Mouse (Mus musculus) retina, adult 2 months (tissue): Measurements from ENCODE around the gene Rala.
"Not testable (repeated sequence)": the region's sequence is repeated elsewhere in the genome, so short reads cannot be mapped to it uniquely, and the experiment has no call there.

ENCODE experiments used
- DNase-seq: peaks from one replicate; pipeline ENCODE4 v3.0.0-alpha.2; 2012; ENCODE audit warnings: low read depth, low spot score

Gene Rala

GRCm38 (mm10) chr13:17944078-17944917 is at the start of gene Rala:
TSS of gene Rala (minus strand) at chr13:17944239.
- peak; percentile 73 for DNase-seq

GRCm38 (mm10) chr13:17993515-17993847 is 49.4 kb upstream of the Rala start:
- no peak for DNase-seq

- DNase-seq = peak; percentile 88
These were observed 48.9 kb upstream of the Rala start, which contains the start of gene Yae1d1 for GRCm38 (mm10) chr13:17992697-17993514. TSS of gene Yae1d1 (minus strand) at chr13:17993349.

- DNase-seq = no peak
These were observed 48.0 kb upstream of the Rala start for GRCm38 (mm10) chr13:17992009-17992408.

GRCm38 (mm10) chr13:17983194-17983593 is 39.2 kb upstream of the Rala start:
- DNase-seq = peak; percentile 58

- DNase-seq = no peak
These were observed 38.6 kb upstream of the Rala start for GRCm38 (mm10) chr13:17982634-17983033.

- DNase-seq = no peak
These were observed 33.1 kb upstream of the Rala start for GRCm38 (mm10) chr13:17976854-17977739.

GRCm38 (mm10) chr13:17975891-17976290 is 31.9 kb upstream of the Rala start:
- DNase-seq = no peak

- DNase-seq = no peak
These were observed 31.4 kb upstream of the Rala start for GRCm38 (mm10) chr13:17975457-17975856.

GRCm38 (mm10) chr13:17974734-17975133 is 30.7 kb upstream of the Rala start:
- DNase-seq = no peak

GRCm38 (mm10) chr13:17960613-17961012 is 16.6 kb upstream of the Rala start:
- DNase-seq = no peak

GRCm38 (mm10) chr13:17954282-17954681 is 10.2 kb upstream of the Rala start:
- DNase-seq = no peak

GRCm38 (mm10) chr13:17950581-17950980 is 6.5 kb upstream of the Rala start:
- not testable (repeated sequence) for DNase-seq

- no peak for DNase-seq
These were observed 5.5 kb upstream of the Rala start for GRCm38 (mm10) chr13:17949555-17949954.

GRCm38 (mm10) chr13:17943306-17944077 is 547 bp downstream of the Rala start:
- DNase-seq = no peak

GRCm38 (mm10) chr13:17942338-17942737 is 1.7 kb downstream of the Rala start:
- DNase-seq = no peak

GRCm38 (mm10) chr13:17907309-17907708 is 36.7 kb downstream of the Rala start:
- DNase-seq = no peak

GRCm38 (mm10) chr13:17901474-17901873 is 42.6 kb downstream of the Rala start:
- DNase-seq = no peak

- no peak for DNase-seq
These were observed 43.4 kb downstream of the Rala start for GRCm38 (mm10) chr13:17900641-17901040.

GRCm38 (mm10) chr13:17897040-17897439 is 47.0 kb downstream of the Rala start:
- no peak for DNase-seq

GRCm38 (mm10) chr13:17891545-17891944 is 52.5 kb downstream of the Rala start:
- DNase-seq = no peak
